Mouse (Mus musculus) liver, embryonic 11.5 days (tissue): ENCODE measurements around the gene Wasf3. TPM values are rescaled to one million over a fixed set of nuclear protein-coding genes. Genes with fewer than 3 reads are reported as not detected.

Source experiments
- ATAC-seq: fragments of 200-750 bp; cut with Nextera tagmentation; replicated peaks from 2 replicates; pipeline ENCODE4 v1.8.0; 2017; ENCODE audit warnings: moderate number of reproducible peaks, mild to moderate bottlenecking, moderate TSS enrichment, moderate library complexity; ENCODE audit not compliant: low FRiP score
- DNase-seq: peaks from one replicate; pipeline ENCODE4 v3.0.0-alpha.2; 2017; ENCODE audit warnings: low spot score
- H3K27ac ChIP-seq: fragments of 300-500 bp; sonication (generic); 2 replicates; pipeline ENCODE4 v1.5.1; 2014; ENCODE audit warnings: mild to moderate bottlenecking, low read depth, low read length, control low read depth
- H3K27me3 ChIP-seq: fragments of 300-500 bp; sonication (generic); replicated peaks from 2 replicates; pipeline ENCODE4 v1.6.1; 2014; ENCODE audit warnings: low read length, mixed read lengths; ENCODE audit not compliant: control insufficient read depth, insufficient read depth
- H3K36me3 ChIP-seq: fragments of 300-500 bp; sonication (generic); 2 replicates; pipeline ENCODE4 v1.6.1; 2014; ENCODE audit warnings: mild to moderate bottlenecking, low read length, moderate library complexity, mixed read lengths; ENCODE audit not compliant: control insufficient read depth, insufficient read depth
- H3K4me1 ChIP-seq: fragments of 300-500 bp; sonication (generic); replicated peaks from 2 replicates; pipeline ENCODE4 v1.6.1; 2014; ENCODE audit warnings: low read length, mixed read lengths; ENCODE audit not compliant: control insufficient read depth, insufficient read depth
- H3K4me2 ChIP-seq: fragments of 300-500 bp; sonication (generic); 2 replicates; pipeline ENCODE4 v1.6.1; 2014; ENCODE audit warnings: mild to moderate bottlenecking, control low read depth, moderate library complexity
- H3K4me3 ChIP-seq: fragments of 300-500 bp; sonication (generic); 2 replicates; pipeline ENCODE4 v1.5.1; 2014; ENCODE audit warnings: low read depth, low read length, control low read depth
- H3K9ac ChIP-seq: fragments of 300-500 bp; sonication (generic); 2 replicates; pipeline ENCODE4 v1.6.1; 2014; ENCODE audit warnings: low read depth, low read length, control low read depth
- H3K9me3 ChIP-seq: fragments of 300-500 bp; sonication (generic); 2 replicates; pipeline ENCODE4 v1.6.1; 2016; ENCODE audit warnings: low read length, inconsistent platforms, mixed read lengths; ENCODE audit not compliant: control insufficient read depth
- WGBS: fragments of 180-500 bp; shearing (Covaris S2); extraction: QIAGEN DNeasy Blood & Tissue Kit; methylation state at CpG from one replicate; pipeline ENCODE4 v1.1.7; 2014; 5-methylcytosine and 5-hydroxymethylcytosine counted together
- polyA plus RNA-seq: library from polyadenylated mRNA; unstranded; fragments of >200 nt; fragmentation: Nextera tagmentation; extraction: Ambion mirVana; gene quantifications from 2 replicates; pipeline ENCODE4 v1.2.1, GENCODE M21; 2014

Gene Wasf3
- polyA plus RNA-seq, 1 experiment from 2014 or later = 0.40 TPM

DNA sequence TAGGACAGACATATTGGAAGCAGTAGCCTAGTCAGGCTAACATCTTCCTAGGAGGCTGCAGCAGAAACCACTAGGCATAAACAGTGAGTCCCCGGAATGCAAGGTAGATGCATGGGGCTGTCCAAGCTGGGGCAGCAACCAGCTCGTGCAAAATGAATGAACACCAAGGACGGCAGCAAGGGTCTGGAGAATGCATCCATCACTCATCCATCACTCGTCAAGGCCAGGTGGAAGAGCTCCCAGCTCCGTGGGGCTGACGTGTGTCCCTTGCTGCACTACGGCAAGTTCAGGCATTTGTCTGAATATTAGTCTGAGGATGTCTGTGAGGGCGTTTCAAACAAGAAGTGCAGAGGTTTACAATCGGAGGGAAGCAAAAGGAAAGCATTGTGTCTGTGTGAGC lies 22.1 kb upstream of the Wasf3 start:
- no peaks in the 10 kb centered on the region for H3K36me3 ChIP-seq
- no peak overlapping the region for H3K4me2 ChIP-seq
- ATAC-seq (no peak), DNase-seq (no peak)
- no peak overlapping the region for H3K9ac ChIP-seq
- H3K9me3 ChIP-seq = peaks cover 8% of the 10 kb centered on the region
- no peaks in the 10 kb centered on the region for H3K27me3 ChIP-seq
- H3K4me1 ChIP-seq = no peaks in the 10 kb centered on the region
- H3K4me3 ChIP-seq = no peak overlapping the region
- 83% methylated on average over 9 of the region's 9 CpGs for WGBS
- H3K27ac ChIP-seq = no peak overlapping the region

GRCm38 (mm10) chr5:146368356-146368755 lies 16.4 kb upstream of the Wasf3 start:
- peaks cover 4% of the 10 kb centered on the region; the same call in 1 of the 2 replicates for H3K9me3 ChIP-seq
- H3K27me3 ChIP-seq = no peaks in the 10 kb centered on the region
- no peaks in the 10 kb centered on the region for H3K4me1 ChIP-seq
- H3K36me3 ChIP-seq = no peaks in the 10 kb centered on the region
- 49% methylated on average over 2 of the region's 2 CpGs for WGBS
- no peak overlapping the region for H3K4me2 ChIP-seq
- no peak for ATAC-seq
- H3K27ac ChIP-seq = no peak overlapping the region
- H3K9ac ChIP-seq = no peak overlapping the region
- no peak overlapping the region for H3K4me3 ChIP-seq
- no peak for DNase-seq

DNA sequence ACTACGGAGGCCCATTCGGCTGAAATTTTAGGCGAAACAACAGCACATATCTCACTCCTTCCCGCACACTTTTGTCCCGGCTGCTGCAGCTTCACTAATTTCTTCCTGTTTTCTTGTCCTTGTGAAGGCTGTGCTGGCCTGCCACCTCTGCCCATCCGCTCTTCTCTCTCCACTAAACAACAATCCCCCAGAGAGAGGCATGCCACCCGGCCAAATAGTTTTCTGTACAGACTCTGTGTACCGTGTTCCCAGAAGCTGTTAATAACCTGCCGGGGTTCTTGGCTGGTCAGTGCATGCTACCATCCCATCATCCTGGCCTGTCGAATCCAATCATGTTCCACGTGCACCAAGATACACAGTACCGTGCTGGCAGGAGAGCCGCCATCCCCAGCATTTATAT lies 15.8 kb upstream of the Wasf3 start:
- no peak overlapping the region for H3K9ac ChIP-seq
- DNase-seq (no peak), ATAC-seq (no peak)
- H3K9me3 ChIP-seq = peaks cover 4% of the 10 kb centered on the region; the same call in 1 of the 2 replicates
- 87% methylated on average over 13 of the region's 13 CpGs for WGBS
- no peak overlapping the region for H3K4me3 ChIP-seq
- H3K27me3 ChIP-seq = no peaks in the 10 kb centered on the region
- H3K4me1 ChIP-seq = no peaks in the 10 kb centered on the region
- no peaks in the 10 kb centered on the region for H3K36me3 ChIP-seq
- no peak overlapping the region for H3K27ac ChIP-seq
- no peak overlapping the region for H3K4me2 ChIP-seq

DNA sequence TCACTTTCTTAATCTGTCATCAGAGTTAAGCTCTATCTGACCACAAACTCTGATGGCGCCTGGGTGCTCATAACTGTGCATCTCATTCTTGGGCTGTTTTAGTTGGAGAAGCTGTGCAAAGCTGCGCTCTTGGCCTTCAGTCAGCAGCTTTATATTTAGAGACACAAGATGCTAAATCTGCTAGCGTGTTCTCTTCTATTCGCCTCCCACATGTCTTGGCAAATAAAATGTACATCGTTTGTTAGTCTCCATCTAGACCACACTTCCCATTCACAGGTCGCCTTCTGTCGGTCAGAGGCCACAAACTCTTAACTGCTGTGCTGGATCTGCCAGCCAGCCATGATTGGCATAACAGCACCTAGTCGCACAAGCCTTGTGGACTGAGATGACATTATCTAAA lies 14.0 kb upstream of the Wasf3 start:
- no peaks in the 10 kb centered on the region for H3K4me1 ChIP-seq
- DNase-seq = no peak
- ATAC-seq = no peak
- no peaks in the 10 kb centered on the region for H3K9me3 ChIP-seq
- WGBS = 78% methylated on average over 8 of the region's 8 CpGs
- H3K27me3 ChIP-seq = no peaks in the 10 kb centered on the region
- H3K4me2 ChIP-seq = no peak overlapping the region
- H3K36me3 ChIP-seq = no peaks in the 10 kb centered on the region
- no peak overlapping the region for H3K27ac ChIP-seq
- no peak overlapping the region for H3K9ac ChIP-seq
- no peak overlapping the region for H3K4me3 ChIP-seq

GRCm38 (mm10) chr5:146373238-146373637 lies 11.5 kb upstream of the Wasf3 start:
- Histone ChIP-seq H3K36me3 (no peaks in the 10 kb centered on the region), H3K27me3 (no peaks in the 10 kb centered on the region), H3K4me1 (no peaks in the 10 kb centered on the region), H3K9me3 (no peaks in the 10 kb centered on the region), H3K27ac (no peak overlapping the region), H3K4me2 (no peak overlapping the region), H3K9ac (no peak overlapping the region), H3K4me3 (no peak overlapping the region)
- DNase-seq = no peak
- 81% methylated on average over 11 of the region's 11 CpGs for WGBS
- no peak for ATAC-seq

GRCm38 (mm10) chr5:146376601-146377000 lies 8.2 kb upstream of the Wasf3 start:
- Histone ChIP-seq H3K4me1 (no peaks in the 10 kb centered on the region), H3K36me3 (no peaks in the 10 kb centered on the region), H3K4me3 (no peak overlapping the region), H3K4me2 (no peak overlapping the region), H3K9me3 (no peaks in the 10 kb centered on the region), H3K9ac (no peak overlapping the region), H3K27ac (no peak overlapping the region), H3K27me3 (no peaks in the 10 kb centered on the region)
- DNase-seq (no peak), ATAC-seq (no peak)
- WGBS = 73% methylated on average over 4 of the region's 4 CpGs

DNA sequence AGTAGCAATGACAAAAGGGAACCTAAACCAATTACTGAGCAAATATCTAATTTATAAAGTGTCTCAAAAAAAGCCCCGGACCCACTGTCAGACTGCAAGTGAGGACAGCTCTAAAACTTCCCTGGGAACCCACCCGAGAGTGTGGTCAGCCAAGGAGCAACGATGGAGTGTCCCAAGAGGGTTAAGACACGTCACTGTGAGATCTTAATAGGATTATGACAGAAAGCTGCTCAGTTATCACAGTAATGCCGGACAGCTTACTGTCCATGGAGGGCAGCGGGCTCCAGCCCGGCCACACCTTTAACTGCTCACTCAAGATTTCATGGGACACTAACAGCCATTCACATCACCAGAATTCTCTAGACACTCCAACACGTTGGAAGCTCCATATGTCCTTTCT lies 4.7 kb upstream of the Wasf3 start:
- peaks cover 3% of the 10 kb centered on the region for H3K27me3 ChIP-seq
- no peaks in the 10 kb centered on the region for H3K9me3 ChIP-seq
- no peak overlapping the region for H3K27ac ChIP-seq
- H3K36me3 ChIP-seq = no peaks in the 10 kb centered on the region
- no peak overlapping the region for H3K9ac ChIP-seq
- no peak overlapping the region for H3K4me2 ChIP-seq
- H3K4me1 ChIP-seq = no peaks in the 10 kb centered on the region
- no peak overlapping the region for H3K4me3 ChIP-seq
- DNase-seq (no peak), ATAC-seq (no peak)
- 77% methylated on average over 8 of the region's 8 CpGs for WGBS

GRCm38 (mm10) chr5:146382268-146382667 lies 2.5 kb upstream of the Wasf3 start:
- Histone ChIP-seq H3K4me2 (no peak overlapping the region), H3K27me3 (peaks cover 13% of the 10 kb centered on the region), H3K4me1 (no peaks in the 10 kb centered on the region), H3K27ac (no peak overlapping the region), H3K9ac (no peak overlapping the region), H3K36me3 (no peaks in the 10 kb centered on the region), H3K9me3 (peaks cover 3% of the 10 kb centered on the region; the same call in 1 of the 2 replicates), H3K4me3 (no peak overlapping the region)
- ATAC-seq = no peak
- no peak for DNase-seq
- 80% methylated on average over 3 of the region's 3 CpGs for WGBS

GRCm38 (mm10) chr5:146383401-146383800 lies 1.4 kb upstream of the Wasf3 start:
- no peak for ATAC-seq
- no peak overlapping the region for H3K4me3 ChIP-seq
- H3K9me3 ChIP-seq = peaks cover 3% of the 10 kb centered on the region; the same call in 1 of the 2 replicates
- H3K4me1 ChIP-seq = no peaks in the 10 kb centered on the region
- H3K27me3 ChIP-seq = peaks cover 13% of the 10 kb centered on the region
- H3K4me2 ChIP-seq = no peak overlapping the region
- H3K9ac ChIP-seq = no peak overlapping the region
- H3K27ac ChIP-seq = no peak overlapping the region
- DNase-seq = no peak
- H3K36me3 ChIP-seq = no peaks in the 10 kb centered on the region
- WGBS = 67% methylated on average over 6 of the region's 6 CpGs
